Mouse (Mus musculus) heart, embryonic 11.5 days (tissue): ENCODE data around the gene Rhof. TPM values are rescaled to one million over a fixed set of nuclear protein-coding genes. Genes with fewer than 3 reads are reported as not detected.

ENCODE experiments used
- ATAC-seq: fragments of 200-750 bp; cut with Nextera tagmentation; replicated peaks from 2 replicates; pipeline ENCODE4 v1.8.0; 2017; ENCODE audit warnings: moderate library complexity; ENCODE audit not compliant: insufficient number of reproducible peaks, low FRiP score, low TSS enrichment
- H3K27ac ChIP-seq: fragments of 300-500 bp; sonication (generic); 2 replicates; pipeline ENCODE4 v1.5.1; 2014; ENCODE audit warnings: mild to moderate bottlenecking, low read depth, low read length
- H3K27me3 ChIP-seq: fragments of 300-500 bp; sonication (generic); 2 replicates; pipeline ENCODE4 v1.6.1; 2014; ENCODE audit warnings: mild to moderate bottlenecking, low read length, mixed read lengths; ENCODE audit not compliant: control insufficient read depth, insufficient read depth
- H3K36me3 ChIP-seq: fragments of 300-500 bp; sonication (generic); 2 replicates; pipeline ENCODE4 v1.6.1; 2014; ENCODE audit warnings: mild to moderate bottlenecking, low read length, moderate library complexity, mixed read lengths; ENCODE audit not compliant: control insufficient read depth, insufficient read depth
- H3K4me1 ChIP-seq: fragments of 300-500 bp; sonication (generic); 2 replicates; pipeline ENCODE4 v1.6.1; 2014; ENCODE audit warnings: low read length; ENCODE audit not compliant: control insufficient read depth, insufficient read depth
- H3K4me2 ChIP-seq: fragments of 300-500 bp; sonication (generic); 2 replicates; pipeline ENCODE4 v1.6.1; 2014; ENCODE audit warnings: mild to moderate bottlenecking, moderate library complexity
- H3K4me3 ChIP-seq: fragments of 300-500 bp; sonication (generic); 2 replicates; pipeline ENCODE4 v1.5.1; 2014; ENCODE audit warnings: low read depth, low read length
- H3K9ac ChIP-seq: fragments of 300-500 bp; sonication (generic); 2 replicates; pipeline ENCODE4 v1.6.1; 2014; ENCODE audit warnings: mild to moderate bottlenecking, low read depth, low read length, moderate library complexity
- H3K9me3 ChIP-seq: fragments of 300-500 bp; sonication (generic); replicated peaks from 2 replicates; pipeline ENCODE4 v1.6.1; 2016; ENCODE audit warnings: low read length; ENCODE audit not compliant: control insufficient read depth
- WGBS: fragments of 180-500 bp; shearing (Covaris S2); extraction: QIAGEN DNeasy Blood & Tissue Kit; methylation state at CpG from one replicate; pipeline ENCODE4 v1.1.7; 2014; ENCODE audit not compliant: insufficient replicate concordance; 5-methylcytosine and 5-hydroxymethylcytosine counted together
- polyA plus RNA-seq: library from polyadenylated mRNA; unstranded; fragments of >200 nt; fragmentation: Nextera tagmentation; extraction: Ambion mirVana; gene quantifications from 2 replicates; pipeline ENCODE4 v1.2.1, GENCODE M21; 2014

Gene Rhof
- polyA plus RNA-seq, 1 experiment from 2014 or later = 1.4 TPM

- H3K4me3 ChIP-seq = no peak overlapping the region
- H3K9me3 ChIP-seq = no peaks in the 10 kb centered on the region
- no peaks in the 10 kb centered on the region for H3K36me3 ChIP-seq
- no peak overlapping the region for H3K9ac ChIP-seq
- no peaks in the 10 kb centered on the region for H3K27me3 ChIP-seq
- H3K27ac ChIP-seq = peak overlapping the region; percentile 1; the same call in 1 of the 2 replicates
- H3K4me1 ChIP-seq = peaks cover 18% of the 10 kb centered on the region
- WGBS = 70% methylated on average over 1 of the region's 1 CpGs
- no peak for ATAC-seq
- no peak overlapping the region for H3K4me2 ChIP-seq
Measured at GRCm38 (mm10) chr5:123079568-123079967, 52.9 kb downstream of the Rhof start.

DNA sequence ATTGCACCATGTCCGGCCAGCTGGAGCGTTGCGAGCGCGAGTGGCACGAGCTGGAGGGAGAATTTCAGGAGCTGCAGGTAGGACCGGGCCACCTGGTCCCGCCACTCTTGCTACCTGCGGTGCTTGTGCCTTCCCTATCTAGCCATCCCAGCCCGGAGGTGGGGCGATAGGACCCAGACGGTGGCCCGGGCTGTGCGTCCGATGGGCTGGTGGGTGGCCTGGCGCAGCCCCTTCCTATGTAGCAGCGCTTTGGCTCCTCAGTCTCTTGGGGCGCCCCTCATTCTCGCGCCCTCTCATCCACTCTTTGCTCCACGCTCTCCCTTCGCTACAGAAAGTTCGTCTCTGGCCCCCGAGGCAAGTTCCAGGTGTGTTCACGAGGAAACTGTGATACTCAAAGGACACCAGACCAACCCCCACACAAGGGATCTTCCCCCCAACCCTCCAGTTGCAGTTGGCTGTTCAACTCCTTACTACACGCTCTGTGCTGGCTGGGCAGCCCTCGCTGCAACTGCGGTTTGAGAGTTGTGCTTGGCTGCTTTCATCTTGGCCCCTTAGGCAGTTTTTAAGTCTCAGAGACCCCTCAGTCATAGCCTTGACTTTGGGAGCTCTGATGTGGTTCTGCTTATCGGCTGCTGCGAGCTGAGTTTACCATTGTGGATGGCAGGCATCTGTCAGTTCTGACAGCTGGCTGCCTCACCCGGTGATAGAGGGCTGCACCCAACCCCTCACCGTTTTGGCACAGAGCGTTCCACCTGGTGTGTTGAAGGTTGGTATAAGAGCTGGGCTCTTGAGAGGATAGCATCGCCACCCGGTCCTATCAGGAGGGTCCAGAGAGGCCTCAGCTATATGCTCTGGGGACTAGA lies 55.8 kb downstream of the Rhof start:
- ATAC-seq = peak; percentile 69
- Histone ChIP-seq H3K4me2 (peak overlapping the region; percentile 99), H3K9ac (peak overlapping the region; percentile 85), H3K4me3 (peak overlapping the region; percentile 80), H3K4me1 (peaks cover 18% of the 10 kb centered on the region), H3K27me3 (no peaks in the 10 kb centered on the region), H3K36me3 (no peaks in the 10 kb centered on the region), H3K9me3 (no peaks in the 10 kb centered on the region), H3K27ac (peak overlapping the region; percentile 64)
- WGBS = 3% methylated on average over 35 of the region's 35 CpGs

DNA sequence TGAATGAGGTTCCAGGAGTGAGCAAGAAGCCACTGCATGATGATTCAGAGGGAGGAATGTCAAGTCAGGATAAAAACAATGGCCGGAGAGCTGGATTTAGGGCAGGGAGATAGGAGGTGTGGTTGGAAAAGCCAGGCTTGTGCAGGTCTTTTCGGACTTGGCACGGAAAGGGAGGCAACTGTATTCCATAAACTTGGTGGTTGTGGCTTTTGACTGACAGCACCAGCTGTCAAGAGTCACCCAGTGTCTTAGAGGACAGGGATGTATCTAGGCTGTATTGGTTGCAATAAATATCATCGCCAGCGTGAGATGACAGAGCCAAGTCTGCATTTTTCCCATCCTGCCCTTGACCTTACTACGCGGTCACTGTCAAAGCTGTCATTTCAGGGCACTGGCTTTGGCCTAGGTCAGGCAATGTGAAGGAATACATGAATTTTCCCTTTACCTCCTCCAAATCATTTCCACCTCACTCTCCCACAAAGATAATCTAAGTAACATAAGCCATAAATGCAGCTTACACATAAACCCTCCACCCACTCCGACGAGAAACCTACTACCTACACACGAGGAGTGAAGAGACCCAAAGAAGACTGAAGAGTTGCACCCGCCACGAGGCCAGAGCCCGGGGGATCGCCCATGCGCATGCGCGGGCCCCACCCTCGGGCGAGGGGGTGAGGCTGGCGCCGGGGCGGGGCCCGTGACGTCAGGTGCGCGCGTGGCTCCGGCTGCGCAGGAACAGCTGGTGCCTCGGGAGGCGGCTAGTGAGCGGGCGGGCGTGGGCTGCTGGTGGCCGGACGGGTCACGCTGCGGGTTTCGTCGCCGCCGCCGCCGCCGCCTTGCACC lies 56.7 kb downstream of the Rhof start:
- H3K4me2 ChIP-seq = peak overlapping the region; percentile 99
- ATAC-seq = peak; percentile 91
- H3K27ac ChIP-seq = peak overlapping the region; percentile 64
- H3K4me1 ChIP-seq = peaks cover 18% of the 10 kb centered on the region
- H3K9me3 ChIP-seq = no peaks in the 10 kb centered on the region
- H3K36me3 ChIP-seq = no peaks in the 10 kb centered on the region
- H3K9ac ChIP-seq = peak overlapping the region; percentile 85
- H3K27me3 ChIP-seq = no peaks in the 10 kb centered on the region
- 8% methylated on average over 44 of the region's 45 CpGs for WGBS
- H3K4me3 ChIP-seq = peak overlapping the region; percentile 80

GRCm38 (mm10) chr5:123068714-123069113 lies 63.8 kb downstream of the Rhof start:
- WGBS = 86% methylated on average over 2 of the region's 2 CpGs
- ATAC-seq = no peak
- no peak overlapping the region for H3K4me2 ChIP-seq
- H3K4me1 ChIP-seq = 0 out of 2 replicates have a peak, but pooled peaks cover 3% of the 10 kb centered on the region
- H3K27ac ChIP-seq = no peak overlapping the region
- H3K9ac ChIP-seq = no peak overlapping the region
- H3K4me3 ChIP-seq = no peak overlapping the region
- no peaks in the 10 kb centered on the region for H3K36me3 ChIP-seq
- H3K9me3 ChIP-seq = no peaks in the 10 kb centered on the region
- no peaks in the 10 kb centered on the region for H3K27me3 ChIP-seq

GRCm38 (mm10) chr5:123068115-123068514 lies 64.4 kb downstream of the Rhof start, which contains the start of gene Tmem120b:
TSS of gene Tmem120b (plus strand) at chr5:123068415.
- H3K9me3 ChIP-seq = no peaks in the 10 kb centered on the region
- H3K9ac ChIP-seq = no peak within 1 kb of the TSS
- whole genome bisulfite sequencing = 86% methylated on average over 12 of the region's 12 CpGs
- no peaks in the 10 kb centered on the region for H3K36me3 ChIP-seq
- no peaks in the 10 kb centered on the region for H3K27me3 ChIP-seq
- ATAC-seq = no peak
- H3K4me2 ChIP-seq = 0 out of 2 replicates have a peak within 1 kb of the TSS, but pooled peaks have one; percentile 24
- 0 out of 2 replicates have a peak, but pooled peaks cover 3% of the 10 kb centered on the region for H3K4me1 ChIP-seq
- H3K4me3 ChIP-seq = no peak within 1 kb of the TSS
- peak within 1 kb of the TSS; percentile 29; the same call in 1 of the 2 replicates for H3K27ac ChIP-seq

GRCm38 (mm10) chr5:123067395-123067995 lies 65.0 kb downstream of the Rhof start:
- no peaks in the 10 kb centered on the region for H3K9me3 ChIP-seq
- no peaks in the 10 kb centered on the region for H3K36me3 ChIP-seq
- 15% methylated on average over 6 of the region's 6 CpGs for WGBS
- no peaks in the 10 kb centered on the region for H3K27me3 ChIP-seq
- H3K9ac ChIP-seq = no peak overlapping the region
- H3K27ac ChIP-seq = peak overlapping the region; percentile 29; the same call in 1 of the 2 replicates
- ATAC-seq = 0 out of 2 replicates have a peak, but pooled peaks have one; percentile 35
- 0 out of 2 replicates have a peak overlapping the region, but pooled peaks have one; percentile 24 for H3K4me2 ChIP-seq
- H3K4me3 ChIP-seq = no peak overlapping the region
- H3K4me1 ChIP-seq = 0 out of 2 replicates have a peak, but pooled peaks cover 3% of the 10 kb centered on the region

GRCm38 (mm10) chr5:123064207-123064606 lies 68.3 kb downstream of the Rhof start:
- H3K4me1 ChIP-seq = 0 out of 2 replicates have a peak, but pooled peaks cover 3% of the 10 kb centered on the region
- H3K4me2 ChIP-seq = no peak overlapping the region
- 34% methylated on average over 6 of the region's 6 CpGs for WGBS
- H3K36me3 ChIP-seq = no peaks in the 10 kb centered on the region
- H3K9ac ChIP-seq = no peak overlapping the region
- no peaks in the 10 kb centered on the region for H3K27me3 ChIP-seq
- no peak overlapping the region for H3K27ac ChIP-seq
- no peak for ATAC-seq
- no peaks in the 10 kb centered on the region for H3K9me3 ChIP-seq
- no peak overlapping the region for H3K4me3 ChIP-seq

GRCm38 (mm10) chr5:123063141-123063540 lies 69.4 kb downstream of the Rhof start:
- Histone ChIP-seq H3K27ac (no peak overlapping the region), H3K9me3 (no peaks in the 10 kb centered on the region), H3K9ac (no peak overlapping the region), H3K36me3 (no peaks in the 10 kb centered on the region), H3K4me2 (no peak overlapping the region), H3K4me1 (0 out of 2 replicates have a peak, but pooled peaks cover 3% of the 10 kb centered on the region), H3K27me3 (no peaks in the 10 kb centered on the region), H3K4me3 (no peak overlapping the region)
- no peak for ATAC-seq
- 84% methylated on average over 3 of the region's 3 CpGs for WGBS
